In genomic region chr9:27792994-27793393, GRCm38 (mm10) we compare ENCODE assay signal across 22 mouse cellular contexts. TPM values are rescaled to one million over a fixed set of nuclear protein-coding genes. Genes with fewer than 3 reads are reported as not detected.
DNase-seq lines count a peak whose midpoint lies in the region; ATAC-seq and TF ChIP-seq lines count a peak whose summit lies in the region.
"Had no signal": no experiment of that assay in that cellular context is flagged by ENCODE, and none has a peak within 500 bp of the region (broad histone marks: within the 10 kb centered on the region; RNA-seq: fewer than 3 reads in every experiment).

No protein-coding gene starts in this region.

- H3K27ac ChIP-seq in hindbrain, embryonic 13.5 days, result no peak overlapping the region
- no peak overlapping the region for H3K27ac ChIP-seq in hindbrain, embryonic 10.5 days
- no peak overlapping the region for H3K27ac ChIP-seq in midbrain, embryonic 15.5 days
- no peak overlapping the region for H3K27ac ChIP-seq in midbrain, embryonic 13.5 days
- no peak overlapping the region for H3K27ac ChIP-seq in hindbrain, embryonic 16.5 days (ENCODE audit: low read depth, low read length)
- H3K27ac ChIP-seq in olfactory bulb, adult 2 months (ENCODE audit: insufficient read depth, low read depth, low read length), result no peak overlapping the region
- H3K27ac ChIP-seq: embryonic facial prominence, embryonic 15.5 days; heart, embryonic 10.5 days; limb, embryonic 10.5 days; liver, embryonic 15.5 days; lung, embryonic 15.5 days; neural tube, embryonic 12.5 days had no signal

- no peak for TF ChIP-seq POLR2A in olfactory bulb, adult 2 months (IDR thresholded peaks at IDR 0.05; ENCODE audit: insufficient read depth, low read depth, low read length)

- no peak overlapping the region for H3K4me3 ChIP-seq in hindbrain, embryonic 13.5 days
- H3K4me3 ChIP-seq in hindbrain, embryonic 10.5 days, result no peak overlapping the region
- peak overlapping the region; percentile 16 for H3K4me3 ChIP-seq in midbrain, embryonic 15.5 days
- H3K4me3 ChIP-seq in midbrain, embryonic 13.5 days (replicated peaks), result no peak overlapping the region
- H3K4me3 ChIP-seq in hindbrain, embryonic 16.5 days (ENCODE audit: low read length), result no peak overlapping the region
- peak overlapping the region; percentile 25; the same call in 1 of the 2 replicates for H3K4me3 ChIP-seq in olfactory bulb, adult 2 months (ENCODE audit: insufficient read depth, low read depth, low read length)
- H3K4me3 ChIP-seq: embryonic facial prominence, embryonic 15.5 days; heart, embryonic 10.5 days; limb, embryonic 10.5 days; liver, embryonic 15.5 days; lung, embryonic 15.5 days; megakaryocyte, embryonic 14.5 days; neural tube, embryonic 12.5 days had no signal

- ATAC-seq in hindbrain, embryonic 13.5 days (ENCODE audit: low FRiP score), result no peak
- no peak for ATAC-seq in midbrain, embryonic 15.5 days (replicated peaks)
- no peak for ATAC-seq in midbrain, embryonic 13.5 days
- no peak for ATAC-seq in hindbrain, embryonic 16.5 days
- ATAC-seq: intestine, embryonic 16.5 days had no signal

- H3K4me2 ChIP-seq in hindbrain, embryonic 13.5 days, result peak overlapping the region; percentile 26
- peak overlapping the region; percentile 33 for H3K4me2 ChIP-seq in midbrain, embryonic 15.5 days
- no peak overlapping the region for H3K4me2 ChIP-seq in midbrain, embryonic 13.5 days (replicated peaks)
- peak overlapping the region; percentile 31 for H3K4me2 ChIP-seq in hindbrain, embryonic 16.5 days (ENCODE audit: low read length)
- H3K4me2 ChIP-seq: embryonic facial prominence, embryonic 15.5 days; liver, embryonic 15.5 days; lung, embryonic 15.5 days; neural tube, embryonic 12.5 days had no signal

- H3K27me3 ChIP-seq in hindbrain, embryonic 13.5 days, result peaks cover 44% of the 10 kb centered on the region
- H3K27me3 ChIP-seq in hindbrain, embryonic 10.5 days (ENCODE audit: insufficient read depth, poor library complexity, severe bottlenecking), result peaks cover 53% of the 10 kb centered on the region
- H3K27me3 ChIP-seq in midbrain, embryonic 15.5 days (replicated peaks), result peaks cover 6% of the 10 kb centered on the region
- peaks cover 21% of the 10 kb centered on the region for H3K27me3 ChIP-seq in midbrain, embryonic 13.5 days
- H3K27me3 ChIP-seq in hindbrain, embryonic 16.5 days (replicated peaks; ENCODE audit: control insufficient read depth, insufficient read depth, low read length), result 0 out of 2 replicates have a peak, but pooled peaks cover 2% of the 10 kb centered on the region

- no peak for DNase-seq in hindbrain, embryonic 10.5 days (ENCODE audit: low spot score)
- no peak for DNase-seq in kidney, postnatal 10 days
- DNase-seq: adrenal gland, adult 2 months; cerebellum, adult 8-10 months; kidney, postnatal 36 days; liver; lung, postnatal 36 days; thymus, adult 18-20 months; thymus, postnatal 36 days had no signal

- H3K4me1 ChIP-seq in hindbrain, embryonic 13.5 days (replicated peaks), result peaks cover 19% of the 10 kb centered on the region
- H3K4me1 ChIP-seq in hindbrain, embryonic 10.5 days (replicated peaks), result peaks cover 12% of the 10 kb centered on the region
- H3K4me1 ChIP-seq in midbrain, embryonic 15.5 days, result peaks cover 20% of the 10 kb centered on the region; the same call in 1 of the 2 replicates
- peaks cover 17% of the 10 kb centered on the region for H3K4me1 ChIP-seq in midbrain, embryonic 13.5 days (replicated peaks)
- H3K4me1 ChIP-seq in hindbrain, embryonic 16.5 days (ENCODE audit: control insufficient read depth, insufficient read depth, low read depth, low read length), result peaks cover 2% of the 10 kb centered on the region; the same call in 1 of the 2 replicates
- peaks cover 3% of the 10 kb centered on the region; the same call in 1 of the 2 replicates for H3K4me1 ChIP-seq in olfactory bulb, adult 2 months (ENCODE audit: control insufficient read depth, insufficient read depth, low read length)
- H3K4me1 ChIP-seq: liver, embryonic 15.5 days had no signal

- no peak for TF ChIP-seq CTCF in olfactory bulb, adult 2 months (IDR thresholded peaks at IDR 0.05; ENCODE audit: insufficient read depth, low read depth, low read length)

- 71% methylated on average over 3 of the region's 3 CpGs for WGBS in hindbrain, embryonic 13.5 days
- WGBS in hindbrain, embryonic 10.5 days, result 81% methylated on average over 3 of the region's 3 CpGs
- 81% methylated on average over 3 of the region's 3 CpGs for WGBS in midbrain, embryonic 15.5 days
- WGBS in midbrain, embryonic 13.5 days, result 80% methylated on average over 3 of the region's 3 CpGs
- 74% methylated on average over 3 of the region's 3 CpGs for WGBS in hindbrain, embryonic 16.5 days
- WGBS in olfactory bulb, adult 2 months, result 75% methylated on average over 3 of the region's 3 CpGs

- no peaks in the 10 kb centered on the region for H3K36me3 ChIP-seq in hindbrain, embryonic 13.5 days
- H3K36me3 ChIP-seq in hindbrain, embryonic 10.5 days, result no peaks in the 10 kb centered on the region
- H3K36me3 ChIP-seq in midbrain, embryonic 15.5 days (replicated peaks), result no peaks in the 10 kb centered on the region
- no peaks in the 10 kb centered on the region for H3K36me3 ChIP-seq in midbrain, embryonic 13.5 days
- no peaks in the 10 kb centered on the region for H3K36me3 ChIP-seq in hindbrain, embryonic 16.5 days (ENCODE audit: control insufficient read depth, insufficient read depth, low read length)
- H3K36me3 ChIP-seq: embryonic facial prominence, embryonic 15.5 days; heart, embryonic 10.5 days; limb, embryonic 10.5 days; liver, embryonic 15.5 days; lung, embryonic 15.5 days; neural tube, embryonic 12.5 days had no signal

- H3K9ac ChIP-seq in hindbrain, embryonic 13.5 days, result no peak overlapping the region
- no peak overlapping the region for H3K9ac ChIP-seq in midbrain, embryonic 15.5 days
- no peak overlapping the region for H3K9ac ChIP-seq in midbrain, embryonic 13.5 days (replicated peaks)
- H3K9ac ChIP-seq in hindbrain, embryonic 16.5 days (ENCODE audit: low read depth, low read length), result no peak overlapping the region
- H3K9ac ChIP-seq: embryonic facial prominence, embryonic 15.5 days; liver, embryonic 15.5 days; lung, embryonic 15.5 days; neural tube, embryonic 12.5 days had no signal

- no peaks in the 10 kb centered on the region for H3K9me3 ChIP-seq in hindbrain, embryonic 13.5 days
- H3K9me3 ChIP-seq in hindbrain, embryonic 10.5 days, result no peaks in the 10 kb centered on the region
- no peaks in the 10 kb centered on the region for H3K9me3 ChIP-seq in midbrain, embryonic 15.5 days
- no peaks in the 10 kb centered on the region for H3K9me3 ChIP-seq in midbrain, embryonic 13.5 days
- H3K9me3 ChIP-seq in hindbrain, embryonic 16.5 days (ENCODE audit: control insufficient read depth, low read length), result no peaks in the 10 kb centered on the region
- H3K9me3 ChIP-seq: embryonic facial prominence, embryonic 15.5 days; heart, embryonic 10.5 days; limb, embryonic 10.5 days; liver, embryonic 15.5 days; lung, embryonic 15.5 days; neural tube, embryonic 12.5 days had no signal

RNA-seq across cellular contexts. Expression of gene Opcml, which starts 2.4 kb away (rescaled TPM):
- 25.1 and 25.8 TPM in 2 replicates for polyA plus RNA-seq in hindbrain, embryonic 13.5 days (2015; fragmentation: Nextera tagmentation; extraction: Ambion mirVana)
- 2.2 and 2.5 TPM in 2 replicates for polyA plus RNA-seq in hindbrain, embryonic 10.5 days (2016; fragmentation: Nextera tagmentation; extraction: Ambion mirVana)
- polyA plus RNA-seq in midbrain, embryonic 15.5 days (2015; fragmentation: Nextera tagmentation; extraction: Ambion mirVana), result 49.3 and 58.4 TPM in 2 replicates
- polyA plus RNA-seq in midbrain, embryonic 13.5 days (2015; fragmentation: Nextera tagmentation; extraction: Ambion mirVana), result 18.9 and 20.6 TPM in 2 replicates
- 49.0 and 61.4 TPM in 2 replicates for polyA plus RNA-seq in hindbrain, embryonic 16.5 days (2015; fragmentation: Nextera tagmentation; extraction: Ambion mirVana)
- polyA plus RNA-seq in olfactory bulb, adult 2 months (2012; ENCODE audit: insufficient read depth, insufficient read length, low replicate concordance, missing spikeins), result 164 TPM in 1 of 2 replicates, not detected in the other

Comparison
In these comparisons a context has a peak if more than half of its experiments do, and no peak if none do; other contexts are left out.
1. H3K4me3 ChIP-seq: peak in midbrain, embryonic 15.5 days (single experiment) and olfactory bulb, adult 2 months (single experiment); none in hindbrain, embryonic 13.5 days (single experiment), hindbrain, embryonic 10.5 days (single experiment), midbrain, embryonic 13.5 days (single experiment) and hindbrain, embryonic 16.5 days (single experiment).